ENCODE assay signal across 22 mouse cellular contexts in genomic region chr13:36263240-36264095, GRCm38 (mm10).
DNase-seq lines count a peak whose midpoint lies in the region; ATAC-seq and TF ChIP-seq lines count a peak whose summit lies in the region.
"Had no signal": no experiment of that assay in that cellular context is flagged by ENCODE, and none has a peak within 500 bp of the region (broad histone marks: within the 10 kb centered on the region; RNA-seq: fewer than 3 reads in every experiment).

No protein-coding gene starts in this region.

- peaks cover 18% of the 10 kb centered on the region for H3K4me1 ChIP-seq in forebrain, embryonic 15.5 days
- peaks cover 7% of the 10 kb centered on the region; the same call in 1 of the 2 replicates for H3K4me1 ChIP-seq in forebrain, postnatal 0 days (ENCODE audit: insufficient read depth)
- H3K4me1 ChIP-seq in midbrain, embryonic 15.5 days: peaks cover 15% of the 10 kb centered on the region
- H3K4me1 ChIP-seq: embryonic facial prominence, embryonic 13.5 days; heart, embryonic 12.5 days; stomach, embryonic 15.5 days had no signal

- DNase-seq in forebrain, postnatal 0 days: no peak
- peak; percentile 70 for DNase-seq in ES-CJ7 (ENCODE audit: low read depth, low spot score)
- peak; percentile 80 for DNase-seq in ZHBTc4 (ENCODE audit: low read depth, low spot score)
- DNase-seq in right cerebral cortex, postnatal 36 days (ENCODE audit: low spot score in 2 of 2): no peak
- DNase-seq in adrenal gland, postnatal 14 days: no peak
- DNase-seq: adrenal gland, adult 8-10 months; cerebellum, adult 11-12 months; gastrocnemius, postnatal 14 days; heart, adult 2 months; heart, postnatal 4 days; layer of hippocampus, adult 9-11 months; liver; lung, adult 2 months had no signal

- 0 out of 2 replicates have a peak overlapping the region, but pooled peaks have one; percentile 5 for H3K27ac ChIP-seq in forebrain, embryonic 15.5 days (replicated peaks)
- H3K27ac ChIP-seq in forebrain, postnatal 0 days (ENCODE audit: low read depth, low read length): no peak overlapping the region
- 0 out of 2 replicates have a peak overlapping the region, but pooled peaks have one; percentile 12 for H3K27ac ChIP-seq in midbrain, embryonic 15.5 days
- H3K27ac ChIP-seq: embryonic facial prominence, embryonic 13.5 days; heart, adult 2 months; hindbrain, embryonic 13.5 days; liver, embryonic 14.5 days; macrophage; stomach, embryonic 15.5 days had no signal

- no peaks in the 10 kb centered on the region for H3K9me3 ChIP-seq in forebrain, embryonic 15.5 days
- no peaks in the 10 kb centered on the region for H3K9me3 ChIP-seq in forebrain, postnatal 0 days (ENCODE audit: low read length)
- no peaks in the 10 kb centered on the region for H3K9me3 ChIP-seq in midbrain, embryonic 15.5 days
- H3K9me3 ChIP-seq: hindbrain, embryonic 13.5 days; stomach, embryonic 15.5 days had no signal

- H3K9ac ChIP-seq in forebrain, embryonic 15.5 days (replicated peaks): no peak overlapping the region
- H3K9ac ChIP-seq in forebrain, postnatal 0 days: no peak overlapping the region
- H3K9ac ChIP-seq in midbrain, embryonic 15.5 days: no peak overlapping the region
- H3K9ac ChIP-seq: embryonic facial prominence, embryonic 13.5 days; heart, embryonic 12.5 days; hindbrain, embryonic 13.5 days; liver, embryonic 14.5 days; stomach, embryonic 15.5 days had no signal

- TF ChIP-seq CTCF in forebrain, postnatal 0 days (IDR thresholded peaks at IDR 0.05; ENCODE audit: low read depth): no peak

- H3K4me2 ChIP-seq in forebrain, embryonic 15.5 days (replicated peaks): no peak overlapping the region
- no peak overlapping the region for H3K4me2 ChIP-seq in forebrain, postnatal 0 days (ENCODE audit: low read depth)
- no peak overlapping the region for H3K4me2 ChIP-seq in midbrain, embryonic 15.5 days
- H3K4me2 ChIP-seq: embryonic facial prominence, embryonic 13.5 days; heart, embryonic 12.5 days; hindbrain, embryonic 13.5 days; stomach, embryonic 15.5 days had no signal

- peak; percentile 62 for ATAC-seq in forebrain, embryonic 15.5 days (replicated peaks)
- ATAC-seq in forebrain, postnatal 0 days: no peak
- peak; percentile 58; the same call in 1 of the 2 replicates for ATAC-seq in midbrain, embryonic 15.5 days (replicated peaks)
- ATAC-seq: intestine, postnatal 0 days had no signal

- H3K4me3 ChIP-seq in forebrain, embryonic 15.5 days: no peak overlapping the region
- no peak overlapping the region for H3K4me3 ChIP-seq in forebrain, postnatal 0 days (ENCODE audit: low read depth, low read length)
- no peak overlapping the region for H3K4me3 ChIP-seq in midbrain, embryonic 15.5 days
- H3K4me3 ChIP-seq: embryonic facial prominence, embryonic 13.5 days; heart, adult 2 months; heart, embryonic 12.5 days; hindbrain, embryonic 13.5 days; stomach, embryonic 15.5 days had no signal

- 20% methylated on average over 5 of the region's 5 CpGs for whole genome bisulfite sequencing in forebrain, embryonic 15.5 days
- WGBS in forebrain, postnatal 0 days: 23% methylated on average over 5 of the region's 5 CpGs
- 28% methylated on average over 5 of the region's 5 CpGs for WGBS in midbrain, embryonic 15.5 days

- H3K27me3 ChIP-seq in forebrain, embryonic 15.5 days: no peaks in the 10 kb centered on the region
- H3K27me3 ChIP-seq in forebrain, postnatal 0 days (ENCODE audit: insufficient read depth, low read length): no peaks in the 10 kb centered on the region
- no peaks in the 10 kb centered on the region for H3K27me3 ChIP-seq in midbrain, embryonic 15.5 days (replicated peaks)
- H3K27me3 ChIP-seq: embryonic facial prominence, embryonic 13.5 days; heart, embryonic 12.5 days; hindbrain, embryonic 13.5 days; stomach, embryonic 15.5 days had no signal

- no peaks in the 10 kb centered on the region for H3K36me3 ChIP-seq in forebrain, embryonic 15.5 days
- H3K36me3 ChIP-seq in forebrain, postnatal 0 days (ENCODE audit: insufficient read depth): no peaks in the 10 kb centered on the region
- H3K36me3 ChIP-seq in midbrain, embryonic 15.5 days (replicated peaks): no peaks in the 10 kb centered on the region
- H3K36me3 ChIP-seq: embryonic facial prominence, embryonic 13.5 days; stomach, embryonic 15.5 days had no signal

Comparison
In these comparisons a context has a peak if more than half of its experiments do, and no peak if none do; other contexts are left out.
1. DNase-seq: peak in ES-CJ7 (single experiment) and ZHBTc4 (single experiment); none in forebrain, postnatal 0 days (single experiment), right cerebral cortex, postnatal 36 days (0 of 2) and adrenal gland, postnatal 14 days (single experiment).